Mouse (Mus musculus) cerebellum, adult 9-10 months (tissue): ENCODE results near the gene Gm7247.
"Not testable (repeated sequence)": the region's sequence is repeated elsewhere in the genome, so short reads cannot be mapped to it uniquely, and the experiment has no call there.

Experiments
- DNase-seq: peaks from one replicate; pipeline ENCODE4 v3.0.0; 2022

Gm7247 gene

GRCm38 (mm10) chr14:51496955-51497354 lies 135.4 kb downstream of the Gm7247 start:
- no peak for DNase-seq

- DNase-seq = no peak
Measured at GRCm38 (mm10) chr14:51497958-51498357, 136.4 kb downstream of the Gm7247 start.

GRCm38 (mm10) chr14:51499707-51500275 lies 138.2 kb downstream of the Gm7247 start:
- no peak for DNase-seq

GRCm38 (mm10) chr14:51500461-51500860 lies 138.9 kb downstream of the Gm7247 start:
- DNase-seq = no peak

- no peak for DNase-seq
Measured at GRCm38 (mm10) chr14:51507416-51507815, 145.9 kb downstream of the Gm7247 start.

GRCm38 (mm10) chr14:51552490-51552889 lies 190.9 kb downstream of the Gm7247 start, which contains the start of gene Gm5622:
TSS of gene Gm5622 (plus strand) at chr14:51552790.
- DNase-seq = no peak

- not testable (repeated sequence) for DNase-seq
Measured at GRCm38 (mm10) chr14:51573963-51574362, 212.4 kb downstream of the Gm7247 start, which contains the start of gene Gm17175. TSS of gene Gm17175 (minus strand) at chr14:51574063.

- DNase-seq = not testable (repeated sequence)
Measured at GRCm38 (mm10) chr14:51592039-51592438, 230.5 kb downstream of the Gm7247 start, which contains the start of gene Gm17174. TSS of gene Gm17174 (minus strand) at chr14:51592139.

GRCm38 (mm10) chr14:51611210-51611609 lies 249.7 kb downstream of the Gm7247 start, which contains the start of gene Gm17078:
TSS of gene Gm17078 (minus strand) at chr14:51611310.
- DNase-seq = no peak
